Mouse (Mus musculus): ENCODE data around the gene C130074G19Rik. TPM values are rescaled to one million over a fixed set of nuclear protein-coding genes. Genes with fewer than 3 reads are reported as not detected.

C130074G19Rik gene
- polyA plus RNA-seq (2017; shearing (Covaris generic)) = not detected

GRCm38 (mm10) chr1:184882281-184883268, at the start of gene C130074G19Rik:
Gene C130074G19Rik (minus strand): TSS chr1:184883218.

GRCm38 (mm10) chr1:184846092-184846750, 36.8 kb downstream of the C130074G19Rik start, which contains the start of gene Marc2:
Gene Marc2 (minus strand): TSS chr1:184846451.

Other genes starting within 250 kb of the C130074G19Rik start
- not detected for gene Hlx, start 150.6 kb downstream of the C130074G19Rik start, polyA plus RNA-seq (2017; shearing (Covaris generic))
- not detected for gene Marc1, start 71.9 kb downstream of the C130074G19Rik start, polyA plus RNA-seq (2017; shearing (Covaris generic))
- gene Marc2, start 36.8 kb downstream of the C130074G19Rik start, polyA plus RNA-seq (2017; shearing (Covaris generic)) = 81.0 TPM
- gene Mark1, start 116.4 kb upstream of the C130074G19Rik start, polyA plus RNA-seq (2017; shearing (Covaris generic)) = not detected